Comparison of ENCODE assay signal across 9 mouse cellular contexts in the genomic region with DNA sequence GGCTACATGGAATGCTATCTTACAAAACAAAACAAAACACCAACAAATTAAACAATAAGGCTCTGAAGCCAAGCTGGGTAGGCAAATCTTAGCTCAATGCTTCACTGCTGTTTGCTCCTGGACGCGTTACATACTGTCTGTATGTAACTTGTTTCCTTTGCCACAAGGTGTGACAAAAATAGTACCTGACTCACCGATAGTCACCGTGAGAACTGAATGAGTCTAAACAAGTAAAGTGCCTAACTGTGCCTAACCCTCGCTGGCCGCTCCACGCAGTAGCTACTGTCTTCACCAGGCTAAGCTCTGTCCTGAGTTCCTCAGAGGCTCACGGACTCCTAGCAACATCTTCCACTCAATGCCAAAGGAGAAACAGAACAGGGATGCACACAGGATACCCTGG. TPM values are rescaled to one million over a fixed set of nuclear protein-coding genes. Genes with fewer than 3 reads are reported as not detected.
DNase-seq lines count a peak whose midpoint lies in the region; ATAC-seq and TF ChIP-seq lines count a peak whose summit lies in the region.
"Had no signal": no experiment of that assay in that cellular context is flagged by ENCODE, and none has a peak within 500 bp of the region (broad histone marks: within the 10 kb centered on the region; RNA-seq: fewer than 3 reads in every experiment).

No protein-coding gene starts in this region.

- TF ChIP-seq CTCF in liver, postnatal 0 days (IDR thresholded peaks at IDR 0.05; ENCODE audit: low read depth), result no peak
- TF ChIP-seq CTCF in hindbrain, postnatal 0 days (IDR thresholded peaks at IDR 0.05; ENCODE audit: low read depth), result no peak

- DNase-seq in liver, postnatal 0 days, result no peak
- DNase-seq in liver, result no peak
- no peak for DNase-seq in hindbrain, postnatal 0 days (ENCODE audit: low spot score)
- peak; percentile 64 for DNase-seq in skeletal muscle tissue, adult 2 months (ENCODE audit: low read depth, low spot score)
- DNase-seq in frontal cortex, postnatal 14 days (ENCODE audit: low spot score in 2 of 2), result no peak
- no peak for DNase-seq in ovary, postnatal 36 days (ENCODE audit: low spot score)
- DNase-seq: right cerebral cortex, adult 18-20 months had no signal

- H3K9me3 ChIP-seq in liver, postnatal 0 days (ENCODE audit: low read length), result no peaks in the 10 kb centered on the region
- no peaks in the 10 kb centered on the region for H3K9me3 ChIP-seq in heart, embryonic 12.5 days (replicated peaks)
- no peaks in the 10 kb centered on the region for H3K9me3 ChIP-seq in hindbrain, postnatal 0 days (ENCODE audit: low read length)

- peak overlapping the region; percentile 93 for H3K4me2 ChIP-seq in liver, postnatal 0 days (ENCODE audit: low read depth, low read length)
- peak overlapping the region; percentile 80 for H3K4me2 ChIP-seq in heart, embryonic 12.5 days
- H3K4me2 ChIP-seq in hindbrain, postnatal 0 days (ENCODE audit: low read depth, low read length), result peak overlapping the region; percentile 66

- WGBS in liver, postnatal 0 days (ENCODE audit: insufficient replicate concordance), result 69% methylated on average over 8 of the region's 8 CpGs
- WGBS in heart, embryonic 12.5 days, result 47% methylated on average over 8 of the region's 8 CpGs
- WGBS in hindbrain, postnatal 0 days, result 70% methylated on average over 8 of the region's 8 CpGs

- no peak overlapping the region for H3K27ac ChIP-seq in liver, postnatal 0 days (ENCODE audit: low read depth)
- H3K27ac ChIP-seq in heart, embryonic 12.5 days (ENCODE audit: poor library complexity, severe bottlenecking), result peak overlapping the region; percentile 91
- no peak overlapping the region for H3K27ac ChIP-seq in hindbrain, postnatal 0 days
- H3K27ac ChIP-seq: macrophage had no signal

- no peak for ATAC-seq in liver, postnatal 0 days
- no peak for ATAC-seq in heart, embryonic 12.5 days (ENCODE audit: insufficient number of reproducible peaks, low FRiP score)
- no peak for ATAC-seq in hindbrain, postnatal 0 days

- no peak overlapping the region for H3K4me3 ChIP-seq in liver, postnatal 0 days (ENCODE audit: low read depth, low read length)
- peak overlapping the region; percentile 92 for H3K4me3 ChIP-seq in heart, embryonic 12.5 days
- H3K4me3 ChIP-seq in hindbrain, postnatal 0 days (ENCODE audit: low read length), result no peak overlapping the region

- no peak for TF ChIP-seq EP300 in liver, postnatal 0 days (IDR thresholded peaks at IDR 0.05; ENCODE audit: low read depth)

- peaks cover 13% of the 10 kb centered on the region; the same call in 1 of the 2 replicates for H3K36me3 ChIP-seq in liver, postnatal 0 days (replicated peaks; ENCODE audit: insufficient read depth, low read length)
- H3K36me3 ChIP-seq in heart, embryonic 12.5 days, result peaks cover 46% of the 10 kb centered on the region
- H3K36me3 ChIP-seq in hindbrain, postnatal 0 days (ENCODE audit: insufficient read depth, low read length), result peaks cover 11% of the 10 kb centered on the region

- H3K9ac ChIP-seq in liver, postnatal 0 days (replicated peaks), result no peak overlapping the region
- H3K9ac ChIP-seq in heart, embryonic 12.5 days, result peak overlapping the region; percentile 93; the same call in 1 of the 2 replicates
- no peak overlapping the region for H3K9ac ChIP-seq in hindbrain, postnatal 0 days (replicated peaks; ENCODE audit: low read length)

- H3K4me1 ChIP-seq in liver, postnatal 0 days (ENCODE audit: insufficient read depth), result 0 out of 2 replicates have a peak, but pooled peaks cover 6% of the 10 kb centered on the region
- peaks cover 53% of the 10 kb centered on the region for H3K4me1 ChIP-seq in heart, embryonic 12.5 days (replicated peaks)
- peaks cover 19% of the 10 kb centered on the region for H3K4me1 ChIP-seq in hindbrain, postnatal 0 days (ENCODE audit: insufficient read depth, low read length)

- H3K27me3 ChIP-seq in liver, postnatal 0 days (ENCODE audit: insufficient read depth, low read length), result peaks cover 25% of the 10 kb centered on the region
- H3K27me3 ChIP-seq in heart, embryonic 12.5 days (replicated peaks), result no peaks in the 10 kb centered on the region
- H3K27me3 ChIP-seq in hindbrain, postnatal 0 days (ENCODE audit: insufficient read depth, low read length), result no peaks in the 10 kb centered on the region

RNA-seq across cellular contexts. Expression of a gene that starts 3.5 kb away (rescaled TPM):
- 10.3 and 10.6 TPM in 2 replicates for polyA plus RNA-seq in liver, postnatal 0 days (2015; fragmentation: Nextera tagmentation; extraction: Ambion mirVana)
- 145 and 154 TPM in 2 replicates for polyA plus RNA-seq in heart, embryonic 12.5 days (2016; fragmentation: Nextera tagmentation; extraction: Ambion mirVana)
- total RNA-seq in hindbrain, postnatal 0 days (2014; rRNA removed), result 53.1 and 58.7 TPM in 2 replicates
- 50.9 and 52.1 TPM in 2 replicates for polyA plus RNA-seq in hindbrain, postnatal 0 days (2015; fragmentation: Nextera tagmentation; extraction: Ambion mirVana)

RNA-seq across cellular contexts. Expression of a gene that starts 46.0 kb away (rescaled TPM):
- 29.8 and 36.8 TPM in 2 replicates for polyA plus RNA-seq in liver, postnatal 0 days (2015; fragmentation: Nextera tagmentation; extraction: Ambion mirVana)
- polyA plus RNA-seq in heart, embryonic 12.5 days (2016; fragmentation: Nextera tagmentation; extraction: Ambion mirVana), result 29.1 and 32.2 TPM in 2 replicates
- 8.1 and 11.2 TPM in 2 replicates for total RNA-seq in hindbrain, postnatal 0 days (2014; rRNA removed)
- polyA plus RNA-seq in hindbrain, postnatal 0 days (2015; fragmentation: Nextera tagmentation; extraction: Ambion mirVana), result 18.9 and 20.0 TPM in 2 replicates
